Mouse (Mus musculus) gastrocnemius, adult 2 months (tissue): ENCODE measurements around the gene Hist1h1d. TPM values are rescaled to one million over a fixed set of nuclear protein-coding genes. Genes with fewer than 3 reads are reported as not detected.
A peak's percentile ranks its signal among the peaks of the same experiment; 100 is the strongest.
"Not testable (repeated sequence)": the region's sequence is repeated elsewhere in the genome, so short reads cannot be mapped to it uniquely, and the experiment has no call there.

Experiments
- DNase-seq: peaks from one replicate; pipeline ENCODE4 v3.0.0; 2022
- H3K27ac ChIP-seq: fragments of 200-600 bp; 2 replicates; pipeline ENCODE4 v1.8.1; 2022; ENCODE audit warnings: mild to moderate bottlenecking
- H3K4me3 ChIP-seq: fragments of 200-600 bp; 2 replicates; pipeline ENCODE4 v1.8.1; 2022; ENCODE audit warnings: mild to moderate bottlenecking, moderate library complexity
- CTCF ChIP-seq: fragments of 200-600 bp; IDR thresholded peaks from 2 replicates; pipeline ENCODE4 v1.8.1; 2022; ENCODE audit warnings: antibody characterized with exemption, mild to moderate bottlenecking, moderate library complexity
- intact Hi-C: fragments of 180-260 bp; cut with DNase I; formaldehyde crosslinking; loops from one replicate; pipeline ENCODE4 v1.15.1; 2025
- total RNA-seq, 2 experiments: library from RNA; stranded (reverse); gene quantifications; 2 replicates each; pipeline ENCODE4 v1.2.3; 2021

Gene Hist1h1d
- total RNA-seq, 2 experiments from 2014 or later: 0.56 to 0.81 TPM

DNA sequence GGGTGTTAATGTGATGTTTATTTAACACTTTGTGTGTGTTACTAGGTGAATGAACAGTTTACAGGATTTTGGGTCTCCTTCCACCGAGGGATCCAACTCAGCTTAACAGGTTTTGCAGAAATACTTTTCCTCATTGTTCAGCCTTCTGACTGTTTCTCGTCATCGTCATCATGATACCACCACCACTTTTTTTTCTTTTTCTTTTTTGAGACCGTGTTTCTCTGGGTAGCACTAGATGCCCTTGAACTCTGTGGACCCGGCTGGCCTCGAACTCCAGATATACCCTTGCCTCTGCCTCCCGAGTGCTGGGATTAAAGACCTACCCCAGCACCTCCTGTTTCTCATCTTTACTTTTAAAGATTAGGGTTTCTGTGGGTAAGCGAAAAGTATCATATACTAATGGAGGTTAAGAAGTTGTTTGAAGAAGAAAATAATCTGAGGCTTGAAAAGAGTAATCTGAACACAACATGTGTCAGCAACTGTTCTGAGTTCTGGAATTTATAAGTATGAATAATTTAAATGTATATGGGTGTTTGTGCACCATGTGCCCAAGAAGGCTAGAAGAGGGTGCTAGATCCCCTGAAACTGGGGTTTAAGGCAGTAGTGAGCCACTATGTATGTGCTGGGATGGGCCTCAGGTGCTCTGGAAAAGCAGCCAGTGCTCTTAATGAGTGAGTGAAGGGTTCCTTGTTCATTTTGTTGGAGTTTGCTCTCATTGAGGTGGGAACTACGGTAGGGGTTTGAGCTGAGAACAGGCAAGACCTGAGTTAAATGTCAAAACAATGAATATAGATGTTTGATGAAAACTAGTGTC, 20.6 kb upstream of the Hist1h1d start:
- DNase-seq: no peak
- Histone ChIP-seq H3K27ac (peak overlapping the region; percentile 95; the same call in 1 of the 2 replicates), H3K4me3 (peak overlapping the region; percentile 91)
- TF ChIP-seq CTCF: no peak
- intact Hi-C loops: loop anchor here (5.0 kb wide), 2 partner anchors 50 to 1820 kb away; partner anchors contain the start of gene Hist1h4d

- Histone ChIP-seq H3K4me3 (peak within 1 kb of the TSS; percentile 91), H3K27ac (peak within 1 kb of the TSS; percentile 28; the same call in 1 of the 2 replicates)
- DNase-seq: peak; percentile 61
- TF ChIP-seq CTCF: 0 out of 2 replicates have a peak, but pooled peaks have one; percentile 6
- intact Hi-C loops: loop anchor here (5.0 kb wide), 2 partner anchors 49 to 1821 kb away; partner anchors contain the start of gene Hist1h4d
Measured at GRCm38 (mm10) chr13:23533560-23534367, 19.3 kb upstream of the Hist1h1d start, which contains the start of gene Hist1h2af. TSS of gene Hist1h2af (plus strand) at chr13:23533906.

DNA sequence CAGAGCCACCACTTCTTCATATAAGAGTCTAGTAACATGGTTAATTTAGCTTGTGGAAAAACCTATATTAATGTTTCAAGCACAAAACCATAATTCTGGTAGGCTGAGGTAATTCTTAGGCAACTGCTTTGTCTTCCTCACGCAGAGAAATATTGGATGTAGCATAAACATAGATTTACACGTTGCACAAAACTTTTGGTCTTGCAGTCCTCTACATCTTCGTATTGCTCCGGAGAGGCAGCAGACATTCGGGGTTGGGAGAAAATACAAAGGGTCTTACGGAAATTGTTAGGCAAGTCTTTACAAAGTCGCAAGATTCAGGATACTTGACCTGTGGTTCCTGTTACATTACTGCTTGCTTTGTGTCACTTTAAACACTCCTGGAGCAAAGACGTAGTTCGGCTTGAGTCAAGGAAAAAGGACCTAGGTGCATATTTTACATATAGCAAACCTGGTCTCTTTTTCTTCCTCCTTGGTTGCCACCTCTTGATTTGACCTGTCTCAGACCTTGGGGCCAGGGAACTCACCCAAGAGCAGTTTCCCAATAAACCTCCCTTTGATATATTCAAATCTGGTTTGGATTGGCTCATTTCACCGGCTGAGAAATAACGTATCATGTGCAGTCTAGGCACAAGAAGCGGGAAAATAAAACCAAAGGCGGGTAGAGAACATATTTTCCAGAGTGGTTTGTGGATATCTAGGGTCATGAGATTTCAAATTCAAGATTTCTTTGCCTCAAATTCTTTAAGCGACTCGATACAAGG, 18.5 kb upstream of the Hist1h1d start:
- intact Hi-C loops: loop anchor here (5.0 kb wide), 2 partner anchors 48 to 1822 kb away; partner anchors contain the start of gene Hist1h4d
- peak overlapping the region; percentile 28 for H3K27ac ChIP-seq
- DNase-seq: no peak
- peak overlapping the region; percentile 70 for H3K4me3 ChIP-seq
- TF ChIP-seq CTCF: no peak

GRCm38 (mm10) chr13:23535137-23536075, 17.7 kb upstream of the Hist1h1d start, which contains the start of gene Hist1h3g:
TSS of gene Hist1h3g (plus strand) at chr13:23535422.
- Histone ChIP-seq H3K4me3 (peak within 1 kb of the TSS; percentile 70), H3K27ac (peak within 1 kb of the TSS; percentile 28)
- DNase-seq: peak; percentile 83
- intact Hi-C loops: not testable (repeated sequence)

DNA sequence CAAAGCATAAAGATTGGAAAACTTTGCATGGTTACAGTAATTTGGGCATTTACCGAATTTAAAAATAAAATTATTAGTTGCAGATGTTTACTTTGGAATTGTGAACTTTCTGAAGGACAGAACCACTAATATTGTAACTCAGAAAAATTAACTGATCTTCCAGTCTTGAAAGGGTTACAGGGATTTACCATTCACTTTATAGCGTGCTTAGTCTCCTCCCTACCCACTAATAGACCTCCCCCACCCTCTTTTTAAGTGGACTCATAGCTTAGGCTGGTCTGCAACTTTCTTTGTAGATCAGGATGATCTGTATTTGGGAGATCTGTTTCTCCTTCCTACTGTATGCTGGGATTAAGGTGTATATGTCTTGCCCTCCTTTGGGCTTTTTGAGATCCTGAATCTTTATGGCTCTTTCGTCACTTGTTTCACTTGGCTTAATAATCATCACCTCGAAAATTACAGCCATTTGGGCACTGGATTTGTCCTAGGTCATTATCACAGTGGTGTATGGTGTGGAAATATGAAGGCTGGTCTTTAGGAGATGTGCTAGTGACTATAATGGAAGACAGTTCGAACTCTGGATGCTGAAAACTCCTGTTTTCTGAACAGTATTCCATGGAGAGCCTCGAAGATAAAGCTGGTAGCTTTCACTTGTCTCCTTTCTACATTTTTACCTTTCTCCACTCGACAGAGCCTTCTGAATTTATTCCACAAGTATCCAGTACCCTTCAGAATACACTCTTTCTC, 16.8 kb upstream of the Hist1h1d start:
- no peak for DNase-seq
- no peak overlapping the region for H3K4me3 ChIP-seq
- intact Hi-C loops: no loop called here
- TF ChIP-seq CTCF: no peak
- H3K27ac ChIP-seq: no peak overlapping the region

DNA sequence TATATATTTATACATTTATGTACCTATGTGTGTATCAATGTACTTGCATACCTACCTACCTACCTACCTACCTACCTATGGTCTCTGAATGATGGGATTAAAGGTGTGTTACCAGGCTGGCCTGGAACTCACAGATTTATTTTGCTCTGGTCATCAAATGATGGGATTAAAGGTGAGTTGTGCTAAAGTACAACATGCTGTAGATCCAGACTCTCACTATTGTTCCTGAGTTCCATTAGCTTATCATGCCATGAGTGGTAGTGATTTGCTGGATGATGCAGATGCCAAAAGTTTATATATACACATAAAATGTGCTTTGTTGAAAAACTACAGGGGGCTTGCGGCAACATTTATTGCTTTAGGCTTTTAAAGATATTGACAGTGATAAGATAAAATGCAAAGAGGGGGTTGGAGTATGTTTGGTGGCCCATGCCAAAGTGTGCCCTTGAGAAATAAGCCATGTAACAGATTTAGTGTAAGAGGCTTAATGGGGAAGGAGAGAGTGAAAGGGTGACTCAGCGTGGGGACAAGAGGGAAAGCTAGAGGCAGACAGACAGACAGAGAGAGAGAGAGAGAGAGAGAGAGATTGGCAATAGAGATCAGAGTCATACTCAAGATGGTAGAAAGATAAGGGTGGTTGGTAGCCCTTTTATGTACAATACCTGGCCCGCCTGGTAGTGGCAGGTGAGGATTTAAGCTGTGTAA, 15.9 kb upstream of the Hist1h1d start:
- intact Hi-C loops: no loop called here
- TF ChIP-seq CTCF: no peak
- Histone ChIP-seq H3K27ac (no peak overlapping the region), H3K4me3 (no peak overlapping the region)
- no peak for DNase-seq

DNA sequence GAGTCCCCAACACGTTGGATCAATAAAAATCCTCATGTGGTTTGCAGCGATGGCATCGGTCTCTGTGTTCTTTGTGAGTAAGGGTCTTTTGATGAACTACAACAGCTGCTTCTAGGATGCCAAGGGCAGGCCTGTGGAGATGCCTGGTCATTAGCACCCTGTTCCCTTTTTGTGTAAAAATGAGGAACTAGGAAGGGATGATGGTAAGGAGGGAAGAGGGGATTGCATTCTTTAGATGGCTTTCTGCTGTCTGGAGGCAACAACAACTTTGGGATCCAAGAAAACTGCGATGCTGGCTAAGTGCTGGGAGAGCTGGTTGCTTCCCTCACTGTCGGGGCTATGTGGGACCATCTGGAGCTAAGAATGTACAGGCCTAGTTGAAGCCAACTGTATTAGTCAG, 14.8 kb upstream of the Hist1h1d start:
- H3K27ac ChIP-seq: no peak overlapping the region
- intact Hi-C loops: no loop called here
- DNase-seq: no peak
- H3K4me3 ChIP-seq: no peak overlapping the region
- no peak for TF ChIP-seq CTCF

GRCm38 (mm10) chr13:23539821-23540220, 13.2 kb upstream of the Hist1h1d start:
- H3K4me3 ChIP-seq, DNase-seq, intact Hi-C loops: not testable (repeated sequence)

GRCm38 (mm10) chr13:23541497-23541896, 11.6 kb upstream of the Hist1h1d start:
- intact Hi-C loops: no loop called here
- no peak overlapping the region for H3K27ac ChIP-seq
- no peak overlapping the region for H3K4me3 ChIP-seq
- TF ChIP-seq CTCF: no peak
- no peak for DNase-seq

More at GRCm38 (mm10) chr13:23539821-23540220, 13.2 kb upstream of the Hist1h1d start:
- not testable (repeated sequence) for H3K27ac ChIP-seq

GRCm38 (mm10) chr13:23542225-23542980, 10.7 kb upstream of the Hist1h1d start:
- Histone ChIP-seq H3K4me3 (peak overlapping the region; percentile 74), H3K27ac (peak overlapping the region; percentile 96)
- intact Hi-C loops, DNase-seq: not testable (repeated sequence)

- intact Hi-C loops: not testable (repeated sequence)
- Histone ChIP-seq H3K4me3 (peak within 1 kb of the TSS; percentile 74), H3K27ac (peak within 1 kb of the TSS; percentile 96)
- DNase-seq: peak; percentile 48
Measured at GRCm38 (mm10) chr13:23542999-23543607, 10.0 kb upstream of the Hist1h1d start, which contains the start of gene Hist1h2bh. TSS of gene Hist1h2bh (minus strand) at chr13:23543392.
